Mouse (Mus musculus): ENCODE measurements at regions not wholly inside any gene's neighbourhood (a gene's known extent, or its start where the extent isn't known, plus 50 kb on each side); places are given as distances from the start of the nearest gene placed in this dataset.

- peak; percentile 5 to 24 for DNase-seq (ENCODE audit: low spot score in 2 of 2)
Observed at GRCm38 (mm10) chrX:76680890-76681289, 78.2 kb upstream of the Cldn34d start.

All from layer of hippocampus, postnatal 10 days (tissue).